Mouse (Mus musculus): Measurements from ENCODE around the gene Ush2a. TPM values are rescaled to one million over a fixed set of nuclear protein-coding genes. Genes with fewer than 3 reads are reported as not detected.
A peak's percentile ranks its signal among the peaks of the same experiment; 100 is the strongest.

Gene Ush2a
- polyA plus RNA-seq, 1 experiment: not detected

GRCm38 (mm10) chr1:188973926-188974325 is 712.1 kb downstream of the Ush2a start:
- Histone ChIP-seq H3K4me3 (replicated peaks; ENCODE audit: extremely low read depth, low read depth, low read length) (no peak overlapping the region), H3K4me1 (ENCODE audit: control insufficient read depth, insufficient read depth, low read length) (no peaks in the 10 kb centered on the region)
- 87% methylated on average over 16 of the region's 16 CpGs for WGBS
- no peak for DNase-seq
- TF ChIP-seq POLR2A (IDR thresholded peaks at IDR 0.05; ENCODE audit: borderline replicate concordance, extremely low read depth, low read depth, low read length): no peak
- TF ChIP-seq CTCF (IDR thresholded peaks at IDR 0.05; ENCODE audit: insufficient read depth, low read length): no peak

DNA sequence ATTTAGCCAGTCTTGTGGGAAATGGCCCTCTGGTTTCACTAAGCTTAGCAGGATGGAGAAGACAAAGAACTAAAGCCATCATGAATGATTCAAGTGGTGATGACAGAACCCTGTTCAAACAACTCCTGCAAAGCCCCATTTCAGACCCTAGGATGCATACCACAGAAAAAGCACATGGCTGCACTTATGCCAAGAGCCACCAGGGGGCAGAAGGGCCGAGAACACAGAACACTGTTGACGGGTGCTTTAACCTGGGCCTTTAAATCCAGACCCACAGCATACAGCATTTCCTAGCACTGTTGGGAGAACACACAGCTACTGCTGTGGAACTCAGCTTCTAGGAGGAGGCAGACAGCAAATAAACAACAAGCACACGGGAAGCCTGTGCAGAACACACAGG is 718.2 kb downstream of the Ush2a start:
- 32% methylated on average over 3 of the region's 3 CpGs for WGBS
- Histone ChIP-seq H3K4me1 (ENCODE audit: control insufficient read depth, insufficient read depth, low read length) (no peaks in the 10 kb centered on the region), H3K4me3 (replicated peaks; ENCODE audit: extremely low read depth, low read depth, low read length) (no peak overlapping the region)
- TF ChIP-seq POLR2A (IDR thresholded peaks at IDR 0.05; ENCODE audit: borderline replicate concordance, extremely low read depth, low read depth, low read length) (no peak), CTCF (IDR thresholded peaks at IDR 0.05; ENCODE audit: insufficient read depth, low read length) (peak; percentile 79)
- peak; percentile 54 for DNase-seq

- DNase-seq: no peak
- Histone ChIP-seq H3K4me3 (replicated peaks; ENCODE audit: extremely low read depth, low read depth, low read length) (no peak overlapping the region), H3K4me1 (ENCODE audit: control insufficient read depth, insufficient read depth, low read length) (no peaks in the 10 kb centered on the region)
- 43% methylated on average over 4 of the region's 4 CpGs for WGBS
- TF ChIP-seq POLR2A (IDR thresholded peaks at IDR 0.05; ENCODE audit: borderline replicate concordance, extremely low read depth, low read depth, low read length): no peak
- TF ChIP-seq CTCF (IDR thresholded peaks at IDR 0.05; ENCODE audit: insufficient read depth, low read length): 0 out of 2 replicates have a peak, but pooled peaks have one; percentile 15
These were observed 731.4 kb downstream of the Ush2a start for GRCm38 (mm10) chr1:188993218-188993617.

DNA sequence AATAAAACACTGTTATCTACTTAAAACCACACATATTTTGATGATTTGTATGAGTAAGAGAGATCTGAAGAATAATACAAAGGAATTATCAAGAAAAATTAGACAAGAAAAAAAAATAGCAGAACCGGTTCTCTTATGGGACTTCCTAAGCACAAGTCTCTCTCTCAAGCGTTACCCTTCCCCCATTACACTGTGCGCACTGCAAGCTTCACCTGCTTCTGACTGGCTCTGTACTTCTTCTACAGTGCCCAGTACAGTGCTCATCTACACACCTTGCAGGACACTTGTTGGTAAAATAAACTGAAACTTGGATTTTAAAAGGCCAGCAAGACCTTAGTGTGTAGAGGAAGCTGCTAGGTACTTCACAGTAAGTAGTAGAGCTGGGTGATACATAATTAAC is 736.1 kb downstream of the Ush2a start:
- WGBS: 89% methylated on average over 3 of the region's 3 CpGs
- Histone ChIP-seq H3K4me1 (ENCODE audit: control insufficient read depth, insufficient read depth, low read length) (no peaks in the 10 kb centered on the region), H3K4me3 (replicated peaks; ENCODE audit: extremely low read depth, low read depth, low read length) (no peak overlapping the region)
- DNase-seq: no peak
- TF ChIP-seq CTCF (IDR thresholded peaks at IDR 0.05; ENCODE audit: insufficient read depth, low read length) (no peak), POLR2A (IDR thresholded peaks at IDR 0.05; ENCODE audit: borderline replicate concordance, extremely low read depth, low read depth, low read length) (no peak)

GRCm38 (mm10) chr1:188999981-189000380 is 738.2 kb downstream of the Ush2a start:
- TF ChIP-seq POLR2A (IDR thresholded peaks at IDR 0.05; ENCODE audit: borderline replicate concordance, extremely low read depth, low read depth, low read length): no peak
- TF ChIP-seq CTCF (IDR thresholded peaks at IDR 0.05; ENCODE audit: insufficient read depth, low read length): no peak
- Histone ChIP-seq H3K4me1 (ENCODE audit: control insufficient read depth, insufficient read depth, low read length) (no peaks in the 10 kb centered on the region), H3K4me3 (replicated peaks; ENCODE audit: extremely low read depth, low read depth, low read length) (no peak overlapping the region)
- DNase-seq: no peak
- WGBS: 81% methylated on average over 10 of the region's 10 CpGs

- no peak overlapping the region for H3K4me3 ChIP-seq (replicated peaks; ENCODE audit: extremely low read depth, low read depth, low read length)
- 89% methylated on average over 12 of the region's 12 CpGs for WGBS
- H3K4me1 ChIP-seq (ENCODE audit: control insufficient read depth, insufficient read depth, low read length): peaks cover 1% of the 10 kb centered on the region
- DNase-seq: no peak
- TF ChIP-seq CTCF (IDR thresholded peaks at IDR 0.05; ENCODE audit: insufficient read depth, low read length): no peak
- TF ChIP-seq POLR2A (IDR thresholded peaks at IDR 0.05; ENCODE audit: borderline replicate concordance, extremely low read depth, low read depth, low read length): no peak
These were observed 740.0 kb downstream of the Ush2a start for GRCm38 (mm10) chr1:189001815-189002214.

DNA sequence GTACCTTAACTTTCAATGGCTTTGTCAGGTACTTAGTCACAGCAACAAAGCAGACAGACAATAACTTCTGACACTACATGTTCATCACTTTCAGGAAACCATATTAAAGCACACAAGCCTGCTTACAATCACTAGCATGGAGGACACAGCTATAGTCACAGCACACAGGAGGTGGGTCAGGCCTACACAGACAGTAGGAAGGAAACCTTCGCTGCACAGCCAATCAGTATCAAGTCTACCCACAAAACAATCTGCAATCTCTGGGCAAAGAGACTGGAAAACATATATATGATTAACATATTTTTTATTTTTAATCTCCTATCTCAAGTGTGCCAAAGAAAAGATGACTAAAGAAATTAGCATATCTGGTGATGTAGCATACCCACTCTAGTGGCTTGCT is 743.0 kb downstream of the Ush2a start:
- no peak for DNase-seq
- H3K4me1 ChIP-seq (ENCODE audit: control insufficient read depth, insufficient read depth, low read length): peaks cover 3% of the 10 kb centered on the region
- TF ChIP-seq CTCF (IDR thresholded peaks at IDR 0.05; ENCODE audit: insufficient read depth, low read length) (no peak), POLR2A (IDR thresholded peaks at IDR 0.05; ENCODE audit: borderline replicate concordance, extremely low read depth, low read depth, low read length) (no peak)
- 100% methylated on average over 1 of the region's 1 CpGs for WGBS
- H3K4me3 ChIP-seq (replicated peaks; ENCODE audit: extremely low read depth, low read depth, low read length): no peak overlapping the region

DNA sequence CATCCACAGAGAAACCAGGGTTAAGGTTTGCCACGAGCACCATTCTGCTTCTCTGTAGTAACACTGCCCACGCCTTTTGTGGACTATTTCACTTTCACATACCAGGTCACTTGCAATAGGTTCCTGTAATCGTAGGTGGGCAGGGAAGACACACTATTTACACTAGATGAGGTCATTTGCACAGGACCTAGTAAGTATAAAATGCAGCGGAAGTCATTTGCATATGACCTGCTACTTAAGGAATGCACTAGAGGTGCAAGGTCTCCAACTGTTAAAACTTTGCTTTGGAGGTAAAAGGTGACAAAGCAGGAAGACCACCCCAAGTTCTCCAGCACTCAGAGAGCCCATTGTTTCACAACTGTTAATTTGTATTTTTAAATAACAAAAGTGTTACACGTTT is 744.4 kb downstream of the Ush2a start:
- Histone ChIP-seq H3K4me3 (replicated peaks; ENCODE audit: extremely low read depth, low read depth, low read length) (no peak overlapping the region), H3K4me1 (ENCODE audit: control insufficient read depth, insufficient read depth, low read length) (peaks cover 3% of the 10 kb centered on the region)
- WGBS: 32% methylated on average over 5 of the region's 5 CpGs
- no peak for TF ChIP-seq POLR2A (IDR thresholded peaks at IDR 0.05; ENCODE audit: borderline replicate concordance, extremely low read depth, low read depth, low read length)
- no peak for TF ChIP-seq CTCF (IDR thresholded peaks at IDR 0.05; ENCODE audit: insufficient read depth, low read length)
- DNase-seq: no peak

DNA sequence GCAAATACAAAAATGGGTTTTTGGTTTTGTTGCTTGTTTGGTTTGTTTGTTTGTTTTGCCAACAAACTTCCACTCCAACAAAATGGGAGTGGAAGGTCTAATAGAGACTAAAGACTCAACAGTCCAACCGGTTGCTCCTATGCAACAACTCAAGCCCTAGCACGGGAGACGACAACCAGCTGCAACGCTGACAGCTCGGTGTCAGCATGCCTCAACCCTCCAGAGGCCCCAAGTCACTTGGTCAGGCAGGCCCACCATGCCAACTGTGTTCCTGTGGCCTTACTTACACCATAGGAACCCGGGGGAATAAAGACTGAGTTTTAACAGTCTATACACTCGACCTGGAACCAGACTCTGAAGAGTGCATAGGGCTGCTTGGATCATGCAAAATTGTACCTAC is 745.0 kb downstream of the Ush2a start:
- 1% methylated on average over 7 of the region's 7 CpGs for WGBS
- TF ChIP-seq POLR2A (IDR thresholded peaks at IDR 0.05; ENCODE audit: borderline replicate concordance, extremely low read depth, low read depth, low read length) (no peak), CTCF (IDR thresholded peaks at IDR 0.05; ENCODE audit: insufficient read depth, low read length) (no peak)
- DNase-seq: peak; percentile 14
- peaks cover 3% of the 10 kb centered on the region for H3K4me1 ChIP-seq (ENCODE audit: control insufficient read depth, insufficient read depth, low read length)
- H3K4me3 ChIP-seq (replicated peaks; ENCODE audit: extremely low read depth, low read depth, low read length): peak overlapping the region; percentile 77

DNA sequence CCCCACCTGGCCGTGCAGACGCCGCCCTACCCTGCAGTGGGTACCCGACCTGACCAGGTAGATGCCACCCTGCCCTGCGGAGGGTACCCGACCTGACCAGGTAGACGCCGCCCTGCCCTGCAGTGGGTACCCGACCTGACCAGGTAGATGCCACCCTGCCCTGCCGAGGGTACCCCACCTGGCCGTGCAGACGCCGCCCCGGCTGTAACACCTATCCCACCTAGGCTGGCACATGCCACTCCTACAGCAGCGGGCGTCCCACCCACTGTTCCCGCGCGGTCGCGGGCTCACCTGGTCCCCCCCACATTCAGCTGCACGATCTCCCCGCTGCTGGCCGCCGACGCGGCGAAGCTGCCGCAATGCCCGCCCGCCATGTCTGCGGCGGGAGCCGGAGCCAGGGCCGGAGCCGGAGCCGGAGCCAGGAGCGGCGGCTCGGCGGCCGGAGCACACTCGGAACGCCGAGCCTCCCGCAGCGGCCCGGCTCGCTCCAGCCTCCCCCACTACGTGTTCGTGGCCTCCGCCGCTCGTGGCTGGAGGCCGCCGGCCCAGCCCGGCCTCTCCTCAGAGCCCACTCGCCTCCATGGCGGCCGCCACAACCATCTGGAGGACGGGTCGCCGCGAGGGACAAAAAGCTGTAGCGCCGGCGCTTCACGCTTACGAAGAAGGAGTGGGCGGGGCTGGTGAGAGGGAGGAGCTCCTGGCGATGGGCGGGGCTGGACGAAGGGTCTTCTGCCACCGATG is 745.6 kb downstream of the Ush2a start, which contains the start of gene Kctd3:
Gene Kctd3 (minus strand): TSS at position 603 of the 741 bp plus-strand sequence.
- peak; percentile 97 for DNase-seq
- WGBS: under 1% methylated on average over 74 of the region's 74 CpGs
- Histone ChIP-seq H3K4me1 (ENCODE audit: control insufficient read depth, insufficient read depth, low read length) (peaks cover 3% of the 10 kb centered on the region), H3K4me3 (replicated peaks; ENCODE audit: extremely low read depth, low read depth, low read length) (peak within 1 kb of the TSS; percentile 77)
- peak; percentile 35; the same call in 1 of the 2 replicates for TF ChIP-seq POLR2A (IDR thresholded peaks at IDR 0.05; ENCODE audit: borderline replicate concordance, extremely low read depth, low read depth, low read length)
- no peak for TF ChIP-seq CTCF (IDR thresholded peaks at IDR 0.05; ENCODE audit: insufficient read depth, low read length)

All from lung, adult 2 months (tissue).